Mouse (Mus musculus) C2C12 (cell line): Measurements from ENCODE around the gene Cnot6. TPM values are rescaled to one million over a fixed set of nuclear protein-coding genes. Genes with fewer than 3 reads are reported as not detected.

Source experiments
- H3K27me3 ChIP-seq: one replicate; pipeline ENCODE4 v1.6.1; 2011; ENCODE audit not compliant: control insufficient read depth, insufficient read depth, insufficient read length
- H3K36me3 ChIP-seq: one replicate; pipeline ENCODE4 v1.6.1; 2011; ENCODE audit not compliant: control insufficient read depth, insufficient read depth
- H3K4me3 ChIP-seq: one replicate; pipeline ENCODE4 v1.5.1; 2011; ENCODE audit warnings: mild to moderate bottlenecking, control low read depth; ENCODE audit not compliant: poor library complexity, insufficient read depth, severe bottlenecking
- H3K79me2 ChIP-seq: one replicate; pipeline ENCODE4 v1.6.1; 2011; ENCODE audit not compliant: control insufficient read depth, insufficient read depth
- H3K79me3 ChIP-seq: one replicate; pipeline ENCODE4 v1.6.1; 2011; ENCODE audit warnings: low read depth, control low read depth
- H3ac ChIP-seq: one replicate; pipeline ENCODE3; 2011; ENCODE audit warnings: low read depth; ENCODE audit not compliant: control insufficient read depth, insufficient read length
- CEBPB ChIP-seq: IDR thresholded peaks from one replicate; pipeline ENCODE4 v1.6.1; 2011; ENCODE audit warnings: low read depth, mild to moderate bottlenecking, control low read depth, moderate library complexity
- CTCF ChIP-seq: IDR thresholded peaks from one replicate; pipeline ENCODE4 v1.5.1; 2011; ENCODE audit not compliant: control insufficient read depth, insufficient read depth, insufficient read length
- FOSL1 ChIP-seq: IDR thresholded peaks from one replicate; pipeline ENCODE4 v1.8.0; 2011; ENCODE audit warnings: mild to moderate bottlenecking, low read length; ENCODE audit not compliant: poor library complexity, insufficient read depth, severe bottlenecking
- MAX ChIP-seq: IDR thresholded peaks from one replicate; pipeline ENCODE4 v1.6.1; 2011; ENCODE audit warnings: mild to moderate bottlenecking, control low read depth
- MYOD1 ChIP-seq: IDR thresholded peaks from one replicate; pipeline ENCODE4 v1.6.1; 2011; ENCODE audit warnings: low read depth; ENCODE audit not compliant: control insufficient read depth, insufficient read length
- MYOG ChIP-seq: IDR thresholded peaks from one replicate; pipeline ENCODE4 v1.6.1; 2011; ENCODE audit not compliant: control insufficient read depth, insufficient read length; ENCODE audit errors: extremely low read depth
- USF1 ChIP-seq: IDR thresholded peaks from one replicate; pipeline ENCODE4 v1.6.1; 2011; ENCODE audit warnings: low read depth, mild to moderate bottlenecking, control low read depth, moderate library complexity
- long read RNA-seq, 2 experiments: library from polyadenylated mRNA; unstranded; transcript quantifications; one replicate each; pipeline ENCODE4 v2.0.0; 2019 to 2020
- polyA plus RNA-seq: library from polyadenylated mRNA; unstranded; fragments of >200 nt; fragmentation: generic; extraction: Trizol; gene quantifications from one replicate; pipeline ENCODE4 v1.2.1, GENCODE M21; 2012; ENCODE audit warnings: missing spikeins

Cnot6 gene
- 20.4 TPM for polyA plus RNA-seq
- long read RNA-seq, experiment 1, full-length matches to known transcripts: 2 of 17 reads
- long read RNA-seq, experiment 1, partial matches to known transcripts: 5 of 17 reads
- long read RNA-seq, experiment 1, other reads (novel, unspliced or antisense): 10 of 17 reads
- long read RNA-seq, experiment 2, partial matches to known transcripts: 8 of 21 reads
- long read RNA-seq, experiment 2, other reads (novel, unspliced or antisense): 11 of 21 reads

GRCm38 (mm10) chr11:49712555-49713335 lies at the start of gene Cnot6:
Gene Cnot6 (minus strand): TSS chr11:49712723.
- Histone ChIP-seq H3ac (peak within 1 kb of the TSS; percentile 88), H3K27me3 (no peaks in the 10 kb centered on the region), H3K79me3 (peaks cover 43% of the 10 kb centered on the region), H3K36me3 (peaks cover 8% of the 10 kb centered on the region), H3K4me3 (peak within 1 kb of the TSS; percentile 99), H3K79me2 (peaks cover 47% of the 10 kb centered on the region)
- TF ChIP-seq CEBPB: no peak
- TF ChIP-seq MAX: peak; percentile 68

GRCm38 (mm10) chr11:49761130-49761529 lies 48.6 kb upstream of the Cnot6 start:
- Histone ChIP-seq H3K27me3 (peaks cover 5% of the 10 kb centered on the region), H3K36me3 (no peaks in the 10 kb centered on the region), H3K79me2 (no peaks in the 10 kb centered on the region), H3K4me3 (no peak overlapping the region), H3K79me3 (no peaks in the 10 kb centered on the region), H3ac (no peak overlapping the region)
- no peak for TF ChIP-seq CEBPB
- TF ChIP-seq FOSL1: no peak
- TF ChIP-seq MAX: no peak
- TF ChIP-seq MYOD1: no peak
- no peak for TF ChIP-seq MYOG
- no peak for TF ChIP-seq CTCF
- TF ChIP-seq USF1: no peak

GRCm38 (mm10) chr11:49758096-49758495 lies 45.6 kb upstream of the Cnot6 start:
- H3K79me3 ChIP-seq: no peaks in the 10 kb centered on the region
- no peaks in the 10 kb centered on the region for H3K36me3 ChIP-seq
- H3K79me2 ChIP-seq: no peaks in the 10 kb centered on the region
- H3K27me3 ChIP-seq: peaks cover 5% of the 10 kb centered on the region
- no peak overlapping the region for H3K4me3 ChIP-seq
- TF ChIP-seq MYOG (no peak), CEBPB (peak; percentile 19)
- H3ac ChIP-seq: no peak overlapping the region

- TF ChIP-seq MAX: no peak
- no peak for TF ChIP-seq CEBPB
- no peak for TF ChIP-seq USF1
- no peak for TF ChIP-seq FOSL1
- no peak for TF ChIP-seq CTCF
- no peak for TF ChIP-seq MYOD1
- no peak for TF ChIP-seq MYOG
- Histone ChIP-seq H3ac (no peak overlapping the region), H3K79me2 (no peaks in the 10 kb centered on the region), H3K27me3 (no peaks in the 10 kb centered on the region), H3K36me3 (no peaks in the 10 kb centered on the region), H3K4me3 (no peak overlapping the region), H3K79me3 (no peaks in the 10 kb centered on the region)
Measured at GRCm38 (mm10) chr11:49754958-49755665, 42.6 kb upstream of the Cnot6 start.

GRCm38 (mm10) chr11:49746756-49747155 lies 34.2 kb upstream of the Cnot6 start:
- peak; percentile 22 for TF ChIP-seq MAX
- no peak for TF ChIP-seq MYOD1
- TF ChIP-seq FOSL1: peak; percentile 65
- no peak overlapping the region for H3K4me3 ChIP-seq
- H3ac ChIP-seq: no peak overlapping the region
- H3K27me3 ChIP-seq: peaks cover 7% of the 10 kb centered on the region
- no peaks in the 10 kb centered on the region for H3K79me2 ChIP-seq
- no peaks in the 10 kb centered on the region for H3K36me3 ChIP-seq
- no peaks in the 10 kb centered on the region for H3K79me3 ChIP-seq

- no peak for TF ChIP-seq CTCF
- TF ChIP-seq MYOG: no peak
- no peak for TF ChIP-seq MAX
- Histone ChIP-seq H3K79me2 (no peaks in the 10 kb centered on the region), H3K4me3 (no peak overlapping the region), H3ac (no peak overlapping the region), H3K79me3 (no peaks in the 10 kb centered on the region), H3K36me3 (no peaks in the 10 kb centered on the region), H3K27me3 (peaks cover 7% of the 10 kb centered on the region)
Measured at GRCm38 (mm10) chr11:49745839-49746238, 33.3 kb upstream of the Cnot6 start.
